Comparison of ENCODE assay signal across 13 mouse cellular contexts in the genomic region with DNA sequence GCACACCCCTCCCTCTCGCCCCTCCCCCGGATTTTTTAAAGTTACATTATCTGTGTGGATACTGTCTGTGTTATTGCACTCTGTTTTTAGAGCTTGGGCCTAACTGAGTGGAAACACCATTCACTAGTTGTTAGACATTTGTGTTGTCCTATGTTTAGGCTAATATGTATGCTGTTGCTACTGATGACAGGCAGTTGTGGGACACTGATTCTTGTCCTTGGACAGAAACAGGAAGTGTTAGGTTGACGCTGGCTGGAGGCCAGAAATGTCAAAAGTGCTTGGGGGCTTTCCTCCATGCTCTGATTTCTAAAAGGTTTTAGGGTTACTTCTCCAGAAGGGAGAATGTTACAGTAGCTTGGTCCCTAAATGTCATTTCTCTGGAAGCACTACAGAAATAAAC. TPM values are rescaled to one million over a fixed set of nuclear protein-coding genes. Genes with fewer than 3 reads are reported as not detected.
A peak's percentile ranks its signal among the peaks of the same experiment; 100 is the strongest.
DNase-seq lines count a peak whose midpoint lies in the region; ATAC-seq and TF ChIP-seq lines count a peak whose summit lies in the region.
"Had no signal": no experiment of that assay in that cellular context is flagged by ENCODE, and none has a peak within 500 bp of the region (broad histone marks: within the 10 kb centered on the region; RNA-seq: fewer than 3 reads in every experiment).

No protein-coding gene starts in this region.

- H3K9ac ChIP-seq in midbrain, embryonic 14.5 days (replicated peaks; ENCODE audit: low read length) = no peak overlapping the region
- H3K9ac ChIP-seq in midbrain, embryonic 11.5 days (ENCODE audit: low read length) = no peak overlapping the region
- H3K9ac ChIP-seq in heart, embryonic 16.5 days (ENCODE audit: low read length) = no peak overlapping the region
- H3K9ac ChIP-seq: liver, embryonic 14.5 days had no signal

- TF ChIP-seq CTCF in gastrocnemius, adult 2 months (IDR thresholded peaks at IDR 0.05) = no peak

- no peak overlapping the region for H3K27ac ChIP-seq in gastrocnemius, adult 2 months
- no peak overlapping the region for H3K27ac ChIP-seq in midbrain, embryonic 14.5 days (replicated peaks; ENCODE audit: low read depth, low read length)
- no peak overlapping the region for H3K27ac ChIP-seq in midbrain, embryonic 11.5 days (ENCODE audit: low read depth, low read length)
- H3K27ac ChIP-seq in heart, embryonic 16.5 days (ENCODE audit: low read length) = 0 out of 2 replicates have a peak overlapping the region, but pooled peaks have one; percentile 51
- H3K27ac ChIP-seq: liver, embryonic 14.5 days had no signal

- ATAC-seq in midbrain, embryonic 14.5 days (ENCODE audit: low FRiP score, low TSS enrichment) = no peak
- no peak for ATAC-seq in midbrain, embryonic 11.5 days (ENCODE audit: low FRiP score)
- peak; percentile 23 for ATAC-seq in heart, embryonic 16.5 days (replicated peaks; ENCODE audit: extremely low read depth, insufficient read depth, low FRiP score)
- ATAC-seq: intestine, postnatal 0 days had no signal

- H3K27me3 ChIP-seq in midbrain, embryonic 14.5 days (ENCODE audit: control insufficient read depth, insufficient read depth, low read length) = no peaks in the 10 kb centered on the region
- no peaks in the 10 kb centered on the region for H3K27me3 ChIP-seq in midbrain, embryonic 11.5 days (ENCODE audit: control insufficient read depth, insufficient read depth, low read length)
- no peaks in the 10 kb centered on the region for H3K27me3 ChIP-seq in heart, embryonic 16.5 days (ENCODE audit: control insufficient read depth, insufficient read depth, low read length)

- H3K9me3 ChIP-seq in midbrain, embryonic 14.5 days (ENCODE audit: control insufficient read depth, low read length) = no peaks in the 10 kb centered on the region
- H3K9me3 ChIP-seq in midbrain, embryonic 11.5 days (ENCODE audit: control insufficient read depth, low read length) = no peaks in the 10 kb centered on the region
- no peaks in the 10 kb centered on the region for H3K9me3 ChIP-seq in heart, embryonic 16.5 days (replicated peaks; ENCODE audit: control insufficient read depth, low read length)

- H3K36me3 ChIP-seq in midbrain, embryonic 14.5 days (ENCODE audit: control insufficient read depth, insufficient read depth, low read length) = no peaks in the 10 kb centered on the region
- H3K36me3 ChIP-seq in midbrain, embryonic 11.5 days (ENCODE audit: control insufficient read depth, insufficient read depth, low read length) = no peaks in the 10 kb centered on the region
- no peaks in the 10 kb centered on the region for H3K36me3 ChIP-seq in heart, embryonic 16.5 days (ENCODE audit: control insufficient read depth, insufficient read depth)

- 65% methylated on average over 3 of the region's 3 CpGs for WGBS in midbrain, embryonic 14.5 days
- WGBS in midbrain, embryonic 11.5 days = 60% methylated on average over 3 of the region's 3 CpGs
- 39% methylated on average over 3 of the region's 3 CpGs for WGBS in heart, embryonic 16.5 days

- no peak overlapping the region for H3K4me3 ChIP-seq in gastrocnemius, adult 2 months
- no peak overlapping the region for H3K4me3 ChIP-seq in midbrain, embryonic 14.5 days (replicated peaks; ENCODE audit: low read depth, low read length)
- H3K4me3 ChIP-seq in midbrain, embryonic 11.5 days (ENCODE audit: low read depth, low read length) = no peak overlapping the region
- H3K4me3 ChIP-seq in heart, embryonic 16.5 days (ENCODE audit: low read length) = no peak overlapping the region

- intact Hi-C loops in gastrocnemius, adult 2 months (cut with DNase I) = no loop called here

- H3K4me1 ChIP-seq in midbrain, embryonic 14.5 days (ENCODE audit: control insufficient read depth, insufficient read depth, low read length) = no peaks in the 10 kb centered on the region
- H3K4me1 ChIP-seq in midbrain, embryonic 11.5 days (ENCODE audit: control insufficient read depth, insufficient read depth, low read length) = no peaks in the 10 kb centered on the region
- peaks cover 4% of the 10 kb centered on the region for H3K4me1 ChIP-seq in heart, embryonic 16.5 days (ENCODE audit: control insufficient read depth, insufficient read depth, low read length)

- DNase-seq in gastrocnemius, adult 2 months = peak; percentile 21
- DNase-seq in gastrocnemius, postnatal 25 days = no peak
- peak; percentile 8 for DNase-seq in midbrain, embryonic 14.5 days
- DNase-seq in midbrain, embryonic 11.5 days (ENCODE audit: low spot score, missing footprints) = no peak
- DNase-seq in naive thymus-derived CD4-positive, alpha-beta T cell, adult 2 months (ENCODE audit: low read depth) = peak; percentile 20
- DNase-seq in adrenal gland, postnatal 25 days = no peak
- DNase-seq in MN1 (ENCODE audit: low spot score) = no peak
- DNase-seq: adrenal gland, adult 8-10 months; cerebellum, postnatal 25 days had no signal

- H3K4me2 ChIP-seq in midbrain, embryonic 14.5 days (ENCODE audit: low read length) = no peak overlapping the region
- no peak overlapping the region for H3K4me2 ChIP-seq in midbrain, embryonic 11.5 days
- H3K4me2 ChIP-seq in heart, embryonic 16.5 days (ENCODE audit: low read depth, low read length) = no peak overlapping the region

RNA-seq across cellular contexts. Expression of a gene that starts 29.1 kb away (rescaled TPM):
- total RNA-seq in gastrocnemius, adult 2 months (2021) = 1 to 10 TPM; 3.2 to 5.6 TPM
- total RNA-seq in gastrocnemius, postnatal 25 days (2021) = 1 to 10 TPM; 5.1 to 7.5 TPM
- polyA plus RNA-seq in midbrain, embryonic 14.5 days (2014; fragmentation: Nextera tagmentation; extraction: Ambion mirVana) = 102 and 109 TPM in 2 replicates
- polyA plus RNA-seq in midbrain, embryonic 11.5 days (2014; fragmentation: Nextera tagmentation; extraction: Ambion mirVana) = 61.1 and 71.1 TPM in 2 replicates
- polyA plus RNA-seq in heart, embryonic 16.5 days (2015; fragmentation: Nextera tagmentation; extraction: Ambion mirVana) = 28.2 and 29.7 TPM in 2 replicates
- total RNA-seq in adrenal gland, postnatal 25 days (2021) = 14.8 and 16.2 TPM in 2 replicates

RNA-seq across cellular contexts. Expression of a gene that starts 54.3 kb away (rescaled TPM):
- not detected for total RNA-seq in gastrocnemius, adult 2 months (2021)
- not detected for total RNA-seq in gastrocnemius, postnatal 25 days (2021)
- polyA plus RNA-seq in midbrain, embryonic 14.5 days (2014; fragmentation: Nextera tagmentation; extraction: Ambion mirVana) = 0.12 TPM in 1 of 2 replicates, not detected in the other
- not detected in 2 replicates for polyA plus RNA-seq in midbrain, embryonic 11.5 days (2014; fragmentation: Nextera tagmentation; extraction: Ambion mirVana)
- not detected in 2 replicates for polyA plus RNA-seq in heart, embryonic 16.5 days (2015; fragmentation: Nextera tagmentation; extraction: Ambion mirVana)
- not detected in 2 replicates for total RNA-seq in adrenal gland, postnatal 25 days (2021)
- total RNA-seq: adrenal gland, adult 8-10 months had no signal
- polyA plus RNA-seq: intestine, postnatal 0 days; liver, embryonic 14.5 days; neural tube, embryonic 11.5 days had no signal

Comparison
In these comparisons a context has a peak if more than half of its experiments do, and no peak if none do; other contexts are left out.
1. DNase-seq: peak in gastrocnemius, adult 2 months (single experiment), midbrain, embryonic 14.5 days (single experiment) and naive thymus-derived CD4-positive, alpha-beta T cell, adult 2 months (single experiment); none in gastrocnemius, postnatal 25 days (single experiment), midbrain, embryonic 11.5 days (single experiment), adrenal gland, postnatal 25 days (single experiment) and MN1 (single experiment).